ENCODE assay signal across 8 mouse cellular contexts in genomic region chr15:98630540-98630939, GRCm38 (mm10). TPM values are rescaled to one million over a fixed set of nuclear protein-coding genes. Genes with fewer than 3 reads are reported as not detected.
DNase-seq lines count a peak whose midpoint lies in the region; ATAC-seq and TF ChIP-seq lines count a peak whose summit lies in the region.

TSS of gene Cacnb3 (plus strand) at chr15:98630840.

- no peak for TF ChIP-seq CTCF in cerebellum, adult 2 months (IDR thresholded peaks at IDR 0.05; ENCODE audit: borderline replicate concordance, insufficient read depth, low read depth, low read length)
- TF ChIP-seq CTCF in intestine, postnatal 0 days (IDR thresholded peaks at IDR 0.05; ENCODE audit: low read depth) = no peak
- TF ChIP-seq CTCF in midbrain, postnatal 0 days (IDR thresholded peaks at IDR 0.05) = no peak

- H3K27me3 ChIP-seq in cerebellum, adult 2 months (ENCODE audit: control insufficient read depth, insufficient read depth, low read length) = no peaks in the 10 kb centered on the region; the same call in 1 of the 2 replicates
- H3K27me3 ChIP-seq in neural tube, embryonic 11.5 days (ENCODE audit: control insufficient read depth, insufficient read depth, low read length) = peaks cover 31% of the 10 kb centered on the region
- peaks cover 26% of the 10 kb centered on the region; the same call in 1 of the 2 replicates for H3K27me3 ChIP-seq in intestine, postnatal 0 days (replicated peaks; ENCODE audit: control insufficient read depth, insufficient read depth, low read length)
- H3K27me3 ChIP-seq in midbrain, postnatal 0 days (ENCODE audit: insufficient read depth, low read length) = no peaks in the 10 kb centered on the region

- peak within 1 kb of the TSS; percentile 39 for H3K4me3 ChIP-seq in cerebellum, adult 2 months (replicated peaks; ENCODE audit: insufficient read depth, low read depth, low read length)
- peak within 1 kb of the TSS; percentile 82 for H3K4me3 ChIP-seq in neural tube, embryonic 11.5 days (ENCODE audit: low read depth, low read length)
- peak within 1 kb of the TSS; percentile 39 for H3K4me3 ChIP-seq in intestine, postnatal 0 days (ENCODE audit: low read depth, low read length)
- peak within 1 kb of the TSS; percentile 68 for H3K4me3 ChIP-seq in midbrain, postnatal 0 days (ENCODE audit: low read depth, low read length)

- no peak for ATAC-seq in neural tube, embryonic 11.5 days (ENCODE audit: insufficient read depth, low FRiP score, low TSS enrichment)
- no peak for ATAC-seq in intestine, postnatal 0 days
- ATAC-seq in midbrain, postnatal 0 days (ENCODE audit: low FRiP score) = no peak
- ATAC-seq in erythroblast, adult 5-6 weeks (replicated peaks; ENCODE audit: low FRiP score, poor library complexity, severe bottlenecking) = no peak

- no peak for DNase-seq in cerebellum, adult 2 months
- no peak for DNase-seq in cerebellum, adult 9-11 months
- no peak for DNase-seq in neural tube, embryonic 11.5 days (ENCODE audit: low spot score)
- DNase-seq in neural tube, embryonic 10.5 days (ENCODE audit: extremely low spot score, low spot score) = no peak
- DNase-seq in midbrain, postnatal 0 days (ENCODE audit: low spot score) = no peak
- no peak for DNase-seq in thymus, postnatal 0 days (ENCODE audit: low spot score)

- no peaks in the 10 kb centered on the region for H3K9me3 ChIP-seq in neural tube, embryonic 11.5 days (ENCODE audit: control insufficient read depth, low read length)
- no peaks in the 10 kb centered on the region for H3K9me3 ChIP-seq in intestine, postnatal 0 days (ENCODE audit: control insufficient read depth)
- H3K9me3 ChIP-seq in midbrain, postnatal 0 days (ENCODE audit: low read length) = no peaks in the 10 kb centered on the region

- H3K4me1 ChIP-seq in cerebellum, adult 2 months (ENCODE audit: control insufficient read depth, insufficient read depth, low read length) = peaks cover 6% of the 10 kb centered on the region; the same call in 1 of the 2 replicates
- peaks cover 35% of the 10 kb centered on the region for H3K4me1 ChIP-seq in neural tube, embryonic 11.5 days (ENCODE audit: control insufficient read depth, insufficient read depth, low read length)
- 0 out of 2 replicates have a peak, but pooled peaks cover 4% of the 10 kb centered on the region for H3K4me1 ChIP-seq in intestine, postnatal 0 days (replicated peaks; ENCODE audit: control insufficient read depth, insufficient read depth, low read length)
- peaks cover 8% of the 10 kb centered on the region; the same call in 1 of the 2 replicates for H3K4me1 ChIP-seq in midbrain, postnatal 0 days (ENCODE audit: insufficient read depth, low read length)

- no peak for TF ChIP-seq POLR2A in cerebellum, adult 2 months (IDR thresholded peaks at IDR 0.05; ENCODE audit: borderline replicate concordance, insufficient read depth, low read length)

- H3K4me2 ChIP-seq in neural tube, embryonic 11.5 days (ENCODE audit: low read depth) = peak within 1 kb of the TSS; percentile 96
- peak within 1 kb of the TSS; percentile 99 for H3K4me2 ChIP-seq in intestine, postnatal 0 days (replicated peaks; ENCODE audit: low read depth)
- H3K4me2 ChIP-seq in midbrain, postnatal 0 days (ENCODE audit: low read depth, low read length, poor library complexity, severe bottlenecking) = peak within 1 kb of the TSS; percentile 88

- no peak within 1 kb of the TSS; the same call in 1 of the 2 replicates for H3K9ac ChIP-seq in neural tube, embryonic 11.5 days (ENCODE audit: low read length)
- H3K9ac ChIP-seq in intestine, postnatal 0 days (ENCODE audit: low read depth, low read length) = no peak within 1 kb of the TSS
- peak within 1 kb of the TSS; percentile 93; the same call in 1 of the 2 replicates for H3K9ac ChIP-seq in midbrain, postnatal 0 days (replicated peaks; ENCODE audit: low read length, poor library complexity, severe bottlenecking)

- H3K27ac ChIP-seq in cerebellum, adult 2 months (ENCODE audit: insufficient read depth, low read length) = no peak within 1 kb of the TSS
- H3K27ac ChIP-seq in neural tube, embryonic 11.5 days (ENCODE audit: low read depth, low read length) = no peak within 1 kb of the TSS
- H3K27ac ChIP-seq in intestine, postnatal 0 days (ENCODE audit: low read depth, low read length) = no peak within 1 kb of the TSS
- H3K27ac ChIP-seq in midbrain, postnatal 0 days (ENCODE audit: low read depth, low read length) = peak within 1 kb of the TSS; percentile 98; the same call in 1 of the 2 replicates

- WGBS in cerebellum, adult 2 months = 48% methylated on average over 4 of the region's 4 CpGs
- WGBS in neural tube, embryonic 11.5 days = 31% methylated on average over 4 of the region's 4 CpGs
- whole genome bisulfite sequencing in intestine, postnatal 0 days = 40% methylated on average over 4 of the region's 4 CpGs
- 41% methylated on average over 4 of the region's 4 CpGs for WGBS in midbrain, postnatal 0 days

- H3K36me3 ChIP-seq in neural tube, embryonic 11.5 days (ENCODE audit: control insufficient read depth, insufficient read depth, low read length) = no peaks in the 10 kb centered on the region
- H3K36me3 ChIP-seq in intestine, postnatal 0 days (ENCODE audit: control insufficient read depth, insufficient read depth) = no peaks in the 10 kb centered on the region
- no peaks in the 10 kb centered on the region for H3K36me3 ChIP-seq in midbrain, postnatal 0 days (ENCODE audit: insufficient read depth, low read length)

RNA-seq across cellular contexts. Expression of gene Cacnb3, which starts in this region (rescaled TPM):
- 65.4 and 69.7 TPM in 2 replicates for polyA plus RNA-seq in cerebellum, adult 2 months (2012; rRNA removed)
- 57.4 and 58.4 TPM in 2 replicates for polyA plus RNA-seq in neural tube, embryonic 11.5 days (2014; fragmentation: Nextera tagmentation; extraction: Ambion mirVana)
- 9.3 and 10.3 TPM in 2 replicates for polyA plus RNA-seq in intestine, postnatal 0 days (2015; fragmentation: Nextera tagmentation; extraction: Ambion mirVana)
- 211 and 239 TPM in 2 replicates for total RNA-seq in midbrain, postnatal 0 days (2014; rRNA removed)
- polyA plus RNA-seq in midbrain, postnatal 0 days (2015; fragmentation: Nextera tagmentation; extraction: Ambion mirVana) = 150 and 155 TPM in 2 replicates
- 8.5 and 9.6 TPM in 2 replicates for polyA plus RNA-seq in thymus, postnatal 0 days (2015; fragmentation: Nextera tagmentation; extraction: Ambion mirVana)
- not detected in 2 replicates for total RNA-seq in erythroblast, adult 5-6 weeks (2015; ENCODE audit: low replicate concordance)
- not detected in 2 replicates for total RNA-seq in erythroblast, adult 5-6 weeks (2017; ENCODE audit: low replicate concordance)

Comparison
In these comparisons a context has a peak if more than half of its experiments do, and no peak if none do; other contexts are left out.
1. RNA of gene Cacnb3 (total RNA-seq): 211 to 239 TPM in midbrain, postnatal 0 days; not detected in erythroblast, adult 5-6 weeks; every median in the first group is over 100 times any median in the second.
2. Peak in every context shown above with its lines, with median percentiles within 50 percentile points of each other: H3K4me3 ChIP-seq and H3K4me2 ChIP-seq.